Mouse (Mus musculus) limb, embryonic 12.5 days (tissue): ENCODE results near the gene Tor3a. TPM values are rescaled to one million over a fixed set of nuclear protein-coding genes. Genes with fewer than 3 reads are reported as not detected.
A peak's percentile ranks its signal among the peaks of the same experiment; 100 is the strongest.

Experiments used
- ATAC-seq: fragments of 200-750 bp; cut with Nextera tagmentation; 2 replicates; pipeline ENCODE4 v1.8.0; 2017; ENCODE audit warnings: low read depth, moderate TSS enrichment; ENCODE audit not compliant: insufficient number of reproducible peaks, insufficient read depth, low FRiP score, low TSS enrichment
- H3K27ac ChIP-seq: fragments of 300-500 bp; sonication (generic); 2 replicates; pipeline ENCODE4 v1.5.1; 2016; ENCODE audit warnings: mild to moderate bottlenecking, moderate library complexity
- H3K27me3 ChIP-seq: fragments of 300-500 bp; sonication (generic); 2 replicates; pipeline ENCODE4 v1.6.1; 2016; ENCODE audit warnings: mild to moderate bottlenecking, moderate library complexity
- H3K36me3 ChIP-seq: fragments of 300-500 bp; sonication (generic); 2 replicates; pipeline ENCODE4 v1.6.1; 2016; ENCODE audit warnings: mild to moderate bottlenecking, moderate library complexity
- H3K4me1 ChIP-seq: fragments of 300-500 bp; sonication (generic); replicated peaks from 2 replicates; pipeline ENCODE4 v1.6.1; 2016
- H3K4me2 ChIP-seq: fragments of 300-500 bp; sonication (generic); 2 replicates; pipeline ENCODE4 v1.6.1; 2016; ENCODE audit warnings: mild to moderate bottlenecking, moderate library complexity
- H3K4me3 ChIP-seq: fragments of 300-500 bp; sonication (generic); replicated peaks from 2 replicates; pipeline ENCODE4 v1.5.1; 2016; ENCODE audit warnings: mild to moderate bottlenecking
- H3K9ac ChIP-seq: fragments of 300-500 bp; sonication (generic); replicated peaks from 2 replicates; pipeline ENCODE4 v1.6.1; 2016; ENCODE audit warnings: mild to moderate bottlenecking, moderate library complexity
- H3K9me3 ChIP-seq: fragments of 300-500 bp; sonication (generic); 2 replicates; pipeline ENCODE4 v1.6.1; 2016; ENCODE audit warnings: mild to moderate bottlenecking, moderate library complexity
- WGBS: fragments of 180-500 bp; shearing (Covaris S2); methylation state at CpG from one replicate; pipeline ENCODE4 v1.1.7; 2016; 5-methylcytosine and 5-hydroxymethylcytosine counted together
- polyA plus RNA-seq: library from polyadenylated mRNA; unstranded; fragments of >200 nt; fragmentation: Nextera tagmentation; extraction: Ambion mirVana; gene quantifications from 2 replicates; pipeline ENCODE4 v1.2.1, GENCODE M21; 2016

Gene Tor3a
- polyA plus RNA-seq, 1 experiment from 2014 or later: 7.9 TPM

GRCm38 (mm10) chr1:156650631-156651030, 23.5 kb downstream of the Tor3a start:
- 87% methylated on average over 9 of the region's 9 CpGs for WGBS
- no peaks in the 10 kb centered on the region for H3K27me3 ChIP-seq
- H3K27ac ChIP-seq: no peak overlapping the region
- no peak overlapping the region for H3K4me2 ChIP-seq
- no peaks in the 10 kb centered on the region for H3K9me3 ChIP-seq
- ATAC-seq: no peak
- H3K9ac ChIP-seq: no peak overlapping the region
- H3K4me3 ChIP-seq: no peak overlapping the region
- H3K4me1 ChIP-seq: peaks cover 38% of the 10 kb centered on the region
- peaks cover 21% of the 10 kb centered on the region; the same call in 1 of the 2 replicates for H3K36me3 ChIP-seq

GRCm38 (mm10) chr1:156648705-156649104, 25.5 kb downstream of the Tor3a start:
- H3K27ac ChIP-seq: no peak overlapping the region
- WGBS: 39% methylated on average over 2 of the region's 2 CpGs
- no peak overlapping the region for H3K4me3 ChIP-seq
- H3K9me3 ChIP-seq: no peaks in the 10 kb centered on the region
- H3K36me3 ChIP-seq: peaks cover 21% of the 10 kb centered on the region; the same call in 1 of the 2 replicates
- H3K27me3 ChIP-seq: no peaks in the 10 kb centered on the region
- H3K4me1 ChIP-seq: peaks cover 37% of the 10 kb centered on the region
- H3K4me2 ChIP-seq: no peak overlapping the region
- no peak overlapping the region for H3K9ac ChIP-seq
- ATAC-seq: no peak

DNA sequence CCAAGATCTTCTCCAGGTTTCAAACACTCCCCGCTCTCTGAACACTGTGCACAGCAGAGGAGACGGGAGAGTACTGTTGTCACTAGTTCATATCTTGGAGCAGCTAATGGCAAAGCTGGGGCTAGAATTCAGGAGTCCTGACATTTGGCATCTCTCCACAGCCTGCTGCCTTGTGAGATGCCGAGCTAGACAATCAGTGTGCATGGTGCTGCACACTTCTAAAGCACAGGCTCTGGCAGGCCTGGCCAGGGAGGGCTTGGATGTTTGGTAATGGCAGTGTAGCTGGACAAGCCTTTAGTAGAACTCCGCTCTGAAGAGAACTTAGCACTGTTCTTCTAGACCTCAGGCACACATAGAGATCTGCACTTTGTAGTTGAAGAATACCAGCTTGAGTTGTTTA, 28.2 kb downstream of the Tor3a start:
- WGBS: 81% methylated on average over 4 of the region's 4 CpGs
- ATAC-seq: no peak

DNA sequence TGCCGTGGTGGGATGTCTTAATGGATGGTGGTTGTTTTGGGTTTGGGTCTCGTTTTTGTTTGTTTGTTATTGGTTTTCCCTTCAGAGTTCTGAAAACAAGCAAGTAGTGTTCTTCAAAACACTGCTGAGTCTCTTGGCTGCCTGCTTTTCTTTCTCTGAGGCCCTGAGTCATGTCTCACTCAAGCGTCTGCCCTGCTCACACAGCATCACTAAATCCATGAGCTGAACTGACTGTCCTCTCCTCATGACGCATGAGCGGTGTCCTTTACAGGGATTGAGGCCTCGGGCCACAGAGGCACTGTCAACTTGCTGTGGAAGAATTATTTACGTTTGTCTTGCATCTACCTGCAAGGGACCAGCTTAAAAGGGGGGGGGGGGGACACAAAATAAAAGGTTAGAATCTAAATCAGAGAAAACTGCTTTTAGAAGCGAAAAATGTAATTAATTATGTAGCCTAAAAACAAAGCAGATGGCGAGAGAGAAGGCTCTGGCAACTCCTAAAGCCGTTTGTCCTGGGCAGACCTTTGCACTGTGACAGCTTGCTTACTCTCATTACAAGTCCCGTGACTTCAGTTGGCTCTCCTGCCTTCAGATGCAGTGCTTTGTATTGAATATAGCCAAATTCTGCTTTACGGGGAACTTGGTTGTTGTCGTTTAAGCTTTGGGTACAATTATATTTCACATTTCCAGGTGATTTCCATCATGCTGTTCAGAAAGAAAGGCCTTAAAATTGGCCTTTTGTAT, 29.2 kb downstream of the Tor3a start:
- H3K36me3 ChIP-seq: peaks cover 39% of the 10 kb centered on the region
- H3K4me1 ChIP-seq: peaks cover 37% of the 10 kb centered on the region
- H3K9ac ChIP-seq: no peak overlapping the region
- H3K27me3 ChIP-seq: no peaks in the 10 kb centered on the region
- WGBS: 52% methylated on average over 13 of the region's 13 CpGs
- no peak overlapping the region for H3K4me2 ChIP-seq
- no peaks in the 10 kb centered on the region for H3K9me3 ChIP-seq
- peak overlapping the region; percentile 37; the same call in 1 of the 2 replicates for H3K27ac ChIP-seq
- H3K4me3 ChIP-seq: no peak overlapping the region
- ATAC-seq: no peak

More for the DNA sequence above, 28.2 kb downstream of the Tor3a start:
- Histone ChIP-seq H3K4me3 (no peak overlapping the region), H3K27me3 (no peaks in the 10 kb centered on the region), H3K9me3 (no peaks in the 10 kb centered on the region), H3K36me3 (peaks cover 37% of the 10 kb centered on the region), H3K4me1 (peaks cover 37% of the 10 kb centered on the region), H3K27ac (no peak overlapping the region), H3K4me2 (no peak overlapping the region), H3K9ac (no peak overlapping the region)

- Histone ChIP-seq H3K36me3 (peaks cover 46% of the 10 kb centered on the region), H3K27ac (peak overlapping the region; percentile 59), H3K27me3 (no peaks in the 10 kb centered on the region), H3K9me3 (no peaks in the 10 kb centered on the region), H3K4me1 (peaks cover 37% of the 10 kb centered on the region), H3K4me3 (no peak overlapping the region), H3K4me2 (no peak overlapping the region), H3K9ac (no peak overlapping the region)
- no peak for ATAC-seq
- 43% methylated on average over 10 of the region's 10 CpGs for WGBS
Measured at GRCm38 (mm10) chr1:156644061-156644460, 30.1 kb downstream of the Tor3a start.

- no peaks in the 10 kb centered on the region for H3K27me3 ChIP-seq
Measured at GRCm38 (mm10) chr1:156642813-156643212, 31.3 kb downstream of the Tor3a start.

GRCm38 (mm10) chr1:156641808-156642207, 32.3 kb downstream of the Tor3a start:
- Histone ChIP-seq H3K9me3 (no peaks in the 10 kb centered on the region), H3K4me3 (no peak overlapping the region), H3K9ac (no peak overlapping the region), H3K36me3 (peaks cover 45% of the 10 kb centered on the region), H3K27ac (no peak overlapping the region), H3K4me2 (no peak overlapping the region), H3K27me3 (no peaks in the 10 kb centered on the region), H3K4me1 (peaks cover 37% of the 10 kb centered on the region)
- ATAC-seq: no peak
- 89% methylated on average over 10 of the region's 10 CpGs for WGBS

More at GRCm38 (mm10) chr1:156642813-156643212, 31.3 kb downstream of the Tor3a start:
- WGBS: 56% methylated on average over 12 of the region's 12 CpGs
- Histone ChIP-seq H3K4me1 (peaks cover 37% of the 10 kb centered on the region), H3K27ac (peak overlapping the region; percentile 37; the same call in 1 of the 2 replicates), H3K4me3 (no peak overlapping the region), H3K9me3 (no peaks in the 10 kb centered on the region), H3K36me3 (peaks cover 42% of the 10 kb centered on the region), H3K4me2 (no peak overlapping the region), H3K9ac (no peak overlapping the region)
- ATAC-seq: 0 out of 2 replicates have a peak, but pooled peaks have one; percentile 39

GRCm38 (mm10) chr1:156640577-156640976, 33.6 kb downstream of the Tor3a start:
- WGBS: 74% methylated on average over 4 of the region's 4 CpGs
- no peak overlapping the region for H3K27ac ChIP-seq
- ATAC-seq: no peak
- H3K36me3 ChIP-seq: peaks cover 52% of the 10 kb centered on the region
- H3K4me1 ChIP-seq: peaks cover 32% of the 10 kb centered on the region
- no peaks in the 10 kb centered on the region for H3K9me3 ChIP-seq
- H3K9ac ChIP-seq: no peak overlapping the region
- no peaks in the 10 kb centered on the region for H3K27me3 ChIP-seq
- H3K4me3 ChIP-seq: no peak overlapping the region
- H3K4me2 ChIP-seq: no peak overlapping the region

DNA sequence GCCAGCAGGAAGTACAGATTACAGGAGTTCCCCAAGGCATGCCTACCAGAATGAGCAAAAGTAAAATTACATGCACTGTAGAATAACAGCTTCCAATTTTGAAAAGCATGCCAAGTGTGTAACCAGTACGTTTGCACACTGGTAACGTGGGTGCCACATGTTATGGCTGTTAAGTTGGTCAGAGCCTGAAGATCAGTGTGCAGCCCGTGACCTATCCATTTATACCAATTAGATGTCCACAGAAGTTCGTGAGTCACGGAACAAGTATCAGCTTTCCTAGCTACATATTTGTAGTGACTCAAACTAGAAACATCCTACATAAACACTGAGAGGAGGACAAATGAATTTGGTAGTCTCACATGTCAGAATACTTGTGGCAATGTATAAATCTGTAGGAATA, 34.7 kb downstream of the Tor3a start:
- Histone ChIP-seq H3K27ac (no peak overlapping the region), H3K27me3 (no peaks in the 10 kb centered on the region), H3K9ac (no peak overlapping the region), H3K36me3 (peaks cover 63% of the 10 kb centered on the region), H3K4me1 (peaks cover 22% of the 10 kb centered on the region), H3K4me3 (no peak overlapping the region), H3K4me2 (no peak overlapping the region), H3K9me3 (no peaks in the 10 kb centered on the region)
- 86% methylated on average over 5 of the region's 5 CpGs for WGBS
- no peak for ATAC-seq

DNA sequence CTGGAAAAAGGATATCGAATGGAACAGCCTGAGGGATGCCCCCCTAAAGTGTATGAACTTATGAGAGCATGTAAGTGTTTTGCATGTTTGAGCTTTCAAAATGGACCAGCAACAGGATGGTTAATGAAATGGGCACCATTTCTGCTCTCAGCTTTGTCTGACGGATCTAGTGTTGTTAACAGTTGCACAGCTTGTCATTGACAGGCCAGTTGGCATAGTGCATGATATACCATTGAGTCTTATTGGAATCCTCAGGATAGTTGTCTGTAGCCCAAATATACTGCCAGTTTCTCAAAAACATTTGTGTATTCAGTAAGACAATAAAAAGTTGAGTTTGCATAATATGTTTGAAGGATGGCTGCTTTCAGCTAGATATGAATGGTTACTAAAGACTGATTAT, 39.0 kb downstream of the Tor3a start:
- 87% methylated on average over 2 of the region's 2 CpGs for WGBS
- ATAC-seq: no peak
- Histone ChIP-seq H3K4me3 (no peak overlapping the region), H3K27me3 (no peaks in the 10 kb centered on the region), H3K9ac (no peak overlapping the region), H3K27ac (no peak overlapping the region), H3K4me1 (no peaks in the 10 kb centered on the region), H3K4me2 (no peak overlapping the region), H3K36me3 (peaks cover 76% of the 10 kb centered on the region), H3K9me3 (no peaks in the 10 kb centered on the region)

DNA sequence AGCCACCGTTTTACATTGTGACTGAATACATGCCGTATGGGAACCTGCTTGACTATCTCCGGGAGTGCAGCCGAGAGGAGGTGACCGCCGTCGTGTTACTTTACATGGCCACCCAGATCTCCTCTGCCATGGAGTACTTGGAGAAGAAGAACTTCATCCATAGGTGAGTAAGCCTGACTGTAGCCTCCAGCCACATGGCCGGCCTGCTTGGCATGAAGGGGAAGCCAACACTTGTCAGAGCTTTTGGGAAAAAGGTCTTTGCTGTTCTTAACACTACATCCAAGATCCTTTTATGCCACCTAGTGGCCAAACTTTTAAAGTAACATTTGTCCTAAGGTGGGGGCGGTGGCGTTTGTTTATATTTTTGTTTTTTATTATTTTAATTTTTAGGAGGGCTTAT, 41.1 kb downstream of the Tor3a start:
- peaks cover 79% of the 10 kb centered on the region for H3K36me3 ChIP-seq
- no peak for ATAC-seq
- WGBS: 81% methylated on average over 10 of the region's 10 CpGs
- no peak overlapping the region for H3K4me2 ChIP-seq
- no peak overlapping the region for H3K27ac ChIP-seq
- no peak overlapping the region for H3K4me3 ChIP-seq
- no peak overlapping the region for H3K9ac ChIP-seq
- no peaks in the 10 kb centered on the region for H3K4me1 ChIP-seq
- H3K27me3 ChIP-seq: no peaks in the 10 kb centered on the region
- no peaks in the 10 kb centered on the region for H3K9me3 ChIP-seq

DNA sequence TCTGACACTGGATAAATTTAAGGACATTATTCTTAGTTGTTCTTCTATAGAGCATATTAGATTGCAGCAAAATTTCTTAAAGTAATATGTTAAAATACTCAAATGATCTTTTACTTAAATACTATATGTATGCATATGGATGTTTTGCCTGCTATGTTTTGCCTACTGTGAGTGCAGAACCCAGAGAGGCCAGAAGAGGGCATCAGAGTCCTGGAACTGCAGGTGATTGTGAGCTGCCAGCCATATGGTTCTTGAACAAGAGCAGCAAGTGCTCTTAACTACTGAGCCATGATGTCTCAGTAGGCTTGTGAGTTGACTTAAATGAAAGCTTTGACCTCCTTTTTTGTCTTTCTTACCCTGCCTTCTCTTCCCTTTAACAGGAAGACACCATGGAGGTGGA, 43.2 kb downstream of the Tor3a start:
- H3K4me2 ChIP-seq: no peak overlapping the region
- H3K27ac ChIP-seq: no peak overlapping the region
- no peaks in the 10 kb centered on the region for H3K9me3 ChIP-seq
- H3K4me1 ChIP-seq: no peaks in the 10 kb centered on the region
- H3K9ac ChIP-seq: no peak overlapping the region
- H3K36me3 ChIP-seq: peaks cover 70% of the 10 kb centered on the region
- ATAC-seq: no peak
- H3K27me3 ChIP-seq: no peaks in the 10 kb centered on the region
- H3K4me3 ChIP-seq: no peak overlapping the region
